Mouse (Mus musculus) small intestine, adult 2 months (tissue): Measurements from ENCODE around the gene Apol9b.

Experiments used
- CTCF ChIP-seq: fragments of 200-500 bp; IDR thresholded peaks from 2 replicates; pipeline ENCODE4 v1.5.1; 2012; ENCODE audit warnings: low read depth, mild to moderate bottlenecking, control low read depth, inconsistent platforms, low read length, moderate library complexity, mixed read lengths; ENCODE audit not compliant: insufficient replicate concordance, insufficient read length; ENCODE audit errors: extremely low read depth
- POLR2A ChIP-seq: fragments of 200-500 bp; IDR thresholded peaks from 2 replicates; pipeline ENCODE4 v1.6.1; 2012; ENCODE audit warnings: low read depth, mild to moderate bottlenecking, control low read depth, inconsistent platforms, low read length, moderate library complexity

DNA sequence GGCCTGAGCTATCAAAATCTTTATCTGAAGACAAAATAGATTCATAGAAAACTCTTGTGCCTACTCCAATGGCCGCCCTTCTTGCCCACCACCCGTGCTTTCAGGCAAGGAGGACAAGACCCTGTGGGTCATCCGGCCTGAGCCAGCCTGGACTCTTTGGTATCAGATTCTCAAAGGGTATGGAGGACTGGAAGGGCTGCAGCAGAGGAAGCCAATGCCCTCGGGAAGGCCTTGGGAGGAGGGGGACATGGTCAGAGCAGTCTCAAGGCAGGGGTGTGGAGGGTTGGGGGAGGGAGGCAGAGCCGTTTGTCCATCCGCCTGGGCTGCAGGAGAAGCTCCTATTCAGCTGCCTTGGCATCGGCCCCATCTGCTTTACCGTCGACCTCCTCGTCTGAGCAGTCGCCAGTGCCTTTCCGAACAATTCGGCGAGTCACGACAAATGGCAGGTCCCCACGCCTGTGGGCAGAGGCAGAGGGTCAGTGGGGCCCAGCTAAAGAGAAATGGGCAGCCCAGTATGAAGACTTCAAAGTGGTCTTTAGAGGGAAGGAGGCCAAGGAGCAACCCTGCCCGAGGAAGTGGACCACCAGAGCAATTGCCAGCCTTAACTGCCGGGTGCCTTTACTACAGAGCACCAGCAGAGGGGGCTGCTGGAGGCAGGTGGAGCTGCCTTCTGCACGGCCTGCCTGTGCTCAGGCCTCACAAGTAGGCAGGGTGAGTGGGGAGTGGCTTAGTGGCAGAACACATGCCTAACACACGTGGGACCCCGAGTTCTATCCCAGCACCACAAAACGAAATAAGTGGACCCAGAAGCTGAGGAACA is 32.9 kb downstream of the Apol9b start:
- TF ChIP-seq POLR2A (no peak; the same call in 1 of the 2 replicates), CTCF (peak; percentile 49; the same call in 1 of the 2 replicates)
